Mouse (Mus musculus) midbrain, embryonic 11.5 days (tissue): ENCODE measurements around the gene Higd1c. TPM values are rescaled to one million over a fixed set of nuclear protein-coding genes. Genes with fewer than 3 reads are reported as not detected.
"Not testable (repeated sequence)": the region's sequence is repeated elsewhere in the genome, so short reads cannot be mapped to it uniquely, and the experiment has no call there.

Source experiments
- ATAC-seq: fragments of 200-750 bp; cut with Nextera tagmentation; 2 replicates; pipeline ENCODE4 v1.8.0; 2017; ENCODE audit warnings: moderate TSS enrichment, moderate library complexity; ENCODE audit not compliant: low FRiP score
- DNase-seq: peaks from one replicate; pipeline ENCODE4 v3.0.0; 2015; ENCODE audit warnings: low spot score; ENCODE audit errors: missing footprints
- H3K27ac ChIP-seq: fragments of 300-500 bp; sonication (generic); 2 replicates; pipeline ENCODE4 v1.5.1; 2014; ENCODE audit warnings: low read depth, low read length
- H3K27me3 ChIP-seq: fragments of 300-500 bp; sonication (generic); 2 replicates; pipeline ENCODE4 v1.6.1; 2014; ENCODE audit warnings: mild to moderate bottlenecking, low read length, moderate library complexity, mixed read lengths; ENCODE audit not compliant: control insufficient read depth, insufficient read depth
- H3K36me3 ChIP-seq: fragments of 300-500 bp; sonication (generic); 2 replicates; pipeline ENCODE4 v1.6.1; 2014; ENCODE audit warnings: mild to moderate bottlenecking, low read length, moderate library complexity, mixed read lengths; ENCODE audit not compliant: control insufficient read depth, insufficient read depth
- H3K4me1 ChIP-seq: fragments of 300-500 bp; sonication (generic); 2 replicates; pipeline ENCODE4 v1.6.1; 2014; ENCODE audit warnings: low read length; ENCODE audit not compliant: control insufficient read depth, insufficient read depth
- H3K4me2 ChIP-seq: fragments of 300-500 bp; sonication (generic); 2 replicates; pipeline ENCODE4 v1.6.1; 2014; ENCODE audit warnings: mild to moderate bottlenecking, moderate library complexity
- H3K4me3 ChIP-seq: fragments of 300-500 bp; sonication (generic); 2 replicates; pipeline ENCODE4 v1.5.1; 2014; ENCODE audit warnings: low read depth, low read length
- H3K9ac ChIP-seq: fragments of 300-500 bp; sonication (generic); 2 replicates; pipeline ENCODE4 v1.6.1; 2014; ENCODE audit warnings: low read length
- H3K9me3 ChIP-seq: fragments of 300-500 bp; sonication (generic); 2 replicates; pipeline ENCODE4 v1.6.1; 2016; ENCODE audit warnings: low read length; ENCODE audit not compliant: control insufficient read depth
- WGBS: fragments of 180-500 bp; shearing (Covaris S2); extraction: QIAGEN DNeasy Blood & Tissue Kit; methylation state at CpG from one replicate; pipeline ENCODE4 v1.1.7; 2014; 5-methylcytosine and 5-hydroxymethylcytosine counted together
- polyA plus RNA-seq: library from polyadenylated mRNA; unstranded; fragments of >200 nt; fragmentation: Nextera tagmentation; extraction: Ambion mirVana; gene quantifications from 2 replicates; pipeline ENCODE4 v1.2.1, GENCODE M21; 2014

Gene Higd1c
- polyA plus RNA-seq, 1 experiment from 2014 or later: not detected

DNA sequence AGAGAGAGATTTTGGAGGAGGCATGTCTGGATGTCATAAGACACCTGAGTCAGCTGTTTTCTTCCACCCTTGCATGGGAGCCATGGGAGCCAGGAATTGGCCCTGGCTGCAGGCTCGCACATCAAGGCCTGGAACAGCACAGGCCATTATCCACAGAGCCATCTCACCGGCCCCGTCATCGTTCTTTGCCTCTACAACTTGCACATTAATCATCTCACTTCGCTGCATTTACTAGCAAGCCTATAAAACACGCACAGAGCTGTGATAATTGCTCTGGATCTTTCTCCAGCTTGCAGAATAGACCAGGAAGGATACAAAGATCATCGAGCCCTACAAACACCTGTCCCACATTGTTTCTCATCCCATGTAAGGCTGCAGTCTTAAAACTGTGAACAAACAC, 33.6 kb upstream of the Higd1c start:
- no peaks in the 10 kb centered on the region for H3K4me1 ChIP-seq
- H3K4me3 ChIP-seq: no peak overlapping the region
- H3K9me3 ChIP-seq: no peaks in the 10 kb centered on the region
- no peaks in the 10 kb centered on the region for H3K36me3 ChIP-seq
- no peak overlapping the region for H3K4me2 ChIP-seq
- ATAC-seq (no peak), DNase-seq (no peak)
- H3K27ac ChIP-seq: no peak overlapping the region
- no peaks in the 10 kb centered on the region for H3K27me3 ChIP-seq
- H3K9ac ChIP-seq: no peak overlapping the region
- WGBS: 90% methylated on average over 7 of the region's 7 CpGs

DNA sequence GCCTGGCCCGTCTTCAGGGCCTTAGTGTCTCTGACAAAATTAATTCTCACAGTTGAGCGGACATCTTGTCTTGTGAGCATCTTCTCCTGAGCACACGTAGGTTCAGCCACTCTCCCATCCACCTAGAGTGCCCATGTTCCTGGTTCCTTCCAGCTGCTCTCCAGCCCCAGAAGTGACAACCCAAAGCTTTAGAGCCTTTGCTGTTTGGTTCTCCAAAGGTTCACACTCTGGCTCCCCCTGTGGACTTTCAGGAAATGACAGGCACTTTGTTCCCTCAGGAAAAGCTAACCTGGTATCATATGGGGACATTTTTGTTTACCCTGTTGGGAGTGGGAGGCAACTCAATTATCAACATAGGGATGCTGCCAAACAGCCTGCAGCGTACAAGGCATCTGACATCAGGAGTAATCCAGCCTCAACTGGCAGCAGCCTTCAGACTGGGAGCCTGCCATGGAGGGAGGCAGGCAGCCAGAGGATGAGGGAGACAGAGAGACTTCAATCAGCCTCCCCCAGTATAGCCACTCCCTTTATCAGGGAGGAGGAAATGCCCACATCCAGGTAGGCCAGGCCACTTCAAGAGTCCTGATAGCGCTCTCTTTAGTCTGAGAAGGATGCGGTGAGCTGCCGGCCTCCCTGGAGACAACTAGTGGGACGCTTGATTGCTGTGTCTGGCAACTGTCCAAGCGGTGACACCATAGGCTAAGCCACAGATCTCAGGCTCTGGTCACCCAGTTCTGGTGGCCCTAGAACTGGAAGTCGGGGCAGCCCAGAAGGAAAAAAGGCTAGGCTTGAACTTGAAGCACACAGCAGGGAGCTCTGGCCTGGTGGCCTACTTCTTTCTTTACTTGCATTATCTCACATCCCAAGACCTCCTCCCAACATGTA, 32.0 kb upstream of the Higd1c start:
- H3K27ac ChIP-seq, H3K4me1 ChIP-seq, H3K9ac ChIP-seq, ATAC-seq, H3K36me3 ChIP-seq, H3K27me3 ChIP-seq, DNase-seq, H3K4me2 ChIP-seq, H3K9me3 ChIP-seq, H3K4me3 ChIP-seq: not testable (repeated sequence)
- 37% methylated on average over 2 of the region's 10 CpGs for WGBS

DNA sequence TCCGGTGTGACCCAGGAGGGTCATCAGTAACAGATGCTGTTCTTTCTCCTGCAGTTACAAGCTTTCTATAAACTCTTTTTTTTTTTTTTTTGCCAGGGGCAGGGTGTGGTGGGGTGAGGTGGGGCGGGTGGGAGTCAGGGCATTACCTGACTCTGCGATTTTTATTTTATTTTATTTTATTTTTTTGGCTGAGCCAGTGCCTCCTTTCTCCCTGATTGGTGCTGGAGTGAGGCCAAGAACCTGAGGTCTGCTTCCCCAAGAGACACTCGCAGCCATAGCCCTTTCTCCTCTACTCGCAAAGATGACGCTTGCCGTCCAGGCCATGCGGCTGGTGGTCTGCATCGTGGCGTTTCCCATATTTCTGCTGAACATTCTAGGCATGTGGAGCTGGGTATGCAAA, 29.7 kb upstream of the Higd1c start, which contains the start of gene Mettl7a3:
Gene Mettl7a3 (plus strand): TSS at position 301 of the 400 bp plus-strand sequence.
- H3K9ac ChIP-seq: no peak within 1 kb of the TSS
- 91% methylated on average over 10 of the region's 10 CpGs for WGBS
- no peak within 1 kb of the TSS for H3K4me3 ChIP-seq
- no peaks in the 10 kb centered on the region for H3K4me1 ChIP-seq
- H3K36me3 ChIP-seq: no peaks in the 10 kb centered on the region
- no peak within 1 kb of the TSS for H3K27ac ChIP-seq
- H3K4me2 ChIP-seq: no peak within 1 kb of the TSS
- DNase-seq: no peak
- H3K27me3 ChIP-seq: no peaks in the 10 kb centered on the region
- no peak for ATAC-seq
- no peaks in the 10 kb centered on the region for H3K9me3 ChIP-seq

DNA sequence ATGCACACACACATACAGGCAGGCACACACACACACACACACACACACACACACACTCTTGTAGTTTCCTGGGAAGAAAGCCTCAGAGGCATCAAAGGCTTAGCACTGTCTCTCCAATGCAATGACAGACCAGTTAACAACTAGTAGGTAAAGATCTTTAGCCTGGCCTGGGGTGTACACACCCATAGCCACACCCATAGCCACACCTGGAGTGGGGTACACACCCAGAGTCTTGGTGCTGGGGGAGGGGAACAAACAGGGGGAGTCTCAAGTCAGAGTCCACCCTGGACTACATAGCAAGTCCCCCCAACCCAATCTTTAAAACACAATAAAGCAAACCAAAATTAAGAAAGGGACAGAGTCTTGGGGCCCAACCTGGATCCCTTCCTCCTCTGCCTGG, 27.0 kb upstream of the Higd1c start:
- ATAC-seq, DNase-seq, H3K36me3 ChIP-seq, H3K4me3 ChIP-seq, H3K4me2 ChIP-seq, H3K9ac ChIP-seq, H3K27me3 ChIP-seq, H3K4me1 ChIP-seq, H3K9me3 ChIP-seq, H3K27ac ChIP-seq: not testable (repeated sequence)

DNA sequence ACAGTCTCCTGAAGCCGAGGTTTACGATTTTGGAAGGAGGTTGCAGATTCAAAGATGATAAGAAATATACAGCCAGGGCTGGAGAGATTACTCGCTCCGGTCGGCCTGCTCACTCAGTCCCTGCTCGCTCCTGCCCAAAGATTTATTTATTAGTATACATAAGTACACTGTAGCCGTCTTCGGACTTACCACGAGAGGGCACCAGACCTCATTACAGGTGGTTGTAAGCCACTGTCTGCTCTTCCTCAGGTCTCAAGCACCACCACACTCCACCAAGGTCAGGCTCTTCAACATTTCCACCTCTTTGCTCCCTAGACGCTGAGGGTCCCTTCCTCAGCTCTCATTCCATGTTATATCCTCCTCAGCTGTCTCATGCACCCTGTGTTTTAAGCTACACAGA, 26.5 kb upstream of the Higd1c start:
- H3K36me3 ChIP-seq, H3K27me3 ChIP-seq, H3K9me3 ChIP-seq, H3K9ac ChIP-seq, H3K4me2 ChIP-seq, DNase-seq, H3K4me1 ChIP-seq, ATAC-seq, H3K4me3 ChIP-seq, H3K27ac ChIP-seq: not testable (repeated sequence)
- WGBS: 36% methylated on average over 10 of the region's 10 CpGs

DNA sequence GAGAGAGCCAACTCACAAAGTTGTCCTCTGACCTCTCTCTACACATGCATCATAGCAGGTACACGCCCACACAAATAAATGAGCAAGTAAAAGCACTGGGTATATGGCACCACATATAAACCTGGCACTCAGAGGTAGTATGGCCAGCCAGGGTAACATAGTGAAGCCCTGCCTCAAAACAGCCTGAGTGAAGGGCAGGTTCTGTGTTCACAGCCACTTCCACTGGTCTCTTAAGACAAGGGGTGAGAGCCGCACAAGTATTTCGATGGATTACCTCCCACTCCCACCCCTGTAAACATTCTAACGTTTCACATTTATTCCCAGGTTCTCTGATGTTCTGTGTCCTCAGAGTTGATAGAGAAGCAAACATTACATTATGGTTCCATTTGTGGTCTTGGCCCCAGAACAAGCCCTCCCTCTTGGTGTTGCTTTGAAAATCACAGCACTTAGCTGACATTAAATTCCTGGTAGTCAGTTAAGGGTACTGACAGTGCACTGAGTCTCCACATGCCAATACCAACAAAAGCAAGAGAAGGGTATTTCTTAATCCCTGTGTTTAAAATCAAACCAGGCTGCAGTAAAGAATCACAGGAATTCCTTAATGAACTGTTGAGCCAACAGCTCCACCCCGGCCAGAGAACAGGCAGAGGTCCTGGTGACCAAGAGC, 22.9 kb upstream of the Higd1c start:
- H3K4me2 ChIP-seq, H3K4me3 ChIP-seq, H3K9ac ChIP-seq, H3K36me3 ChIP-seq, ATAC-seq, H3K27ac ChIP-seq, H3K4me1 ChIP-seq, DNase-seq, H3K9me3 ChIP-seq, H3K27me3 ChIP-seq: not testable (repeated sequence)
- WGBS: 79% methylated on average over 4 of the region's 5 CpGs

DNA sequence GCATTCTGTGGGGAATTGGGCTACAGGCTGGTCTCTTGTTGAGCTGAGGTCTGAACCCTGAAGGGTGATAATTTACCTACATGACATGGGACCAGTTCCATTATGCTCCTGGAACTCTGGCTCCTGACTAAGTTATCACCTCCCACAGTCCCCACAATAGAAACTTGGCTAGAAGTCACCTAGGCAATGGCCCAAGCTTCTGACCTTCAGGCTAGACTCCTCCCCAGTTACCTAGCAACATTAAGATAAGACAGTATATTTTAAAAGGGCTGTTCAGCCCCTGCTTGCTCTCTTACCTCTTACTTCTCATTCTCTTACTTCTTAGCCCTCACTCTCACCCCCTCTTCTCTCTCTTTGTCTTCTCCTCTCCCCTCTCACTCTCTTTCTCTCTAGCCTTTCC, 18.9 kb upstream of the Higd1c start:
- H3K4me1 ChIP-seq: no peaks in the 10 kb centered on the region
- no peak overlapping the region for H3K27ac ChIP-seq
- no peaks in the 10 kb centered on the region for H3K27me3 ChIP-seq
- H3K9ac ChIP-seq: no peak overlapping the region
- H3K9me3 ChIP-seq: no peaks in the 10 kb centered on the region
- ATAC-seq: no peak
- no peak overlapping the region for H3K4me3 ChIP-seq
- H3K36me3 ChIP-seq: no peaks in the 10 kb centered on the region
- DNase-seq: no peak
- H3K4me2 ChIP-seq: no peak overlapping the region

DNA sequence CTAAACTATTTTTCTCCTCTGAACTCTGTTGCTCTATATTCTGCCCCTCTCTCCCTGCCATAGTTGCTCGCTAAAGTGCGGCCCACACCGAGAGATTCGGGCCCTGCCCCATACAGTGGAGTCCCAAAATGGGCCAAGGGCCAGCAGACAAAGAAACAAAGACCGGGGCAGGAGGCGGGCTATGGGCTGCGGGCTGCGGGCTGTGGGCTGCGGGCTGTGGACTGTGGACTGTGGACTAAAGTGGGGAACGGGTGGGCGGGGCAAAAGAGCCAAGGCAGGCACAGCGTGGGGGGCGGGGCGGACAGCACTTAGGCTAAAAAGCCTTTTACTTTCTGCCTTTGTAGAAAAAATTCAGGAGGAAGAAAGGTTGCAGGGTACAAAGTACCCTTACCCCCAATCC, 17.6 kb upstream of the Higd1c start:
- no peak for DNase-seq
- no peaks in the 10 kb centered on the region for H3K9me3 ChIP-seq

DNA sequence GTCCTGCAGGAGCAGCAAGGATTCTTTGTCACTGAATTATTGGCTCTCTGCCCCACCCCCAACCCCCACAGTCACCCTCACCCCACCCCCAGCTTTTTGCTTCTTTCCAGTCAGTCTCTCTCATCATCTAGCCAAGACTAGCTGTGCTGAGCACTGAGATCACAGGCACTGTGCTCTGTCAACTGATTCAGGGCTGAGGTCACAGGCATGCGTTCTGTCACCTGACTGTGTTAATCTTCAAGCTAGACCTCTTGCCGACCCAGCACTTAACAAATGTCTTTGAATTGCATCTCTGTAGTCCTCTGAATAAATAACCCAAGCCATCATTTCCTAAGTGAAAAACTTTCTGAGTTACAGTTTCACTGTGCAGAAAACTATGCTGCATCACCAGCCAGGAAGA, 14.8 kb upstream of the Higd1c start:
- Histone ChIP-seq H3K27me3 (no peaks in the 10 kb centered on the region), H3K4me1 (no peaks in the 10 kb centered on the region), H3K36me3 (no peaks in the 10 kb centered on the region), H3K27ac (no peak overlapping the region), H3K9me3 (no peaks in the 10 kb centered on the region), H3K9ac (no peak overlapping the region), H3K4me2 (no peak overlapping the region), H3K4me3 (no peak overlapping the region)
- DNase-seq (no peak), ATAC-seq (no peak)
- WGBS: 69% methylated on average over 2 of the region's 2 CpGs

More for the DNA sequence above, 17.6 kb upstream of the Higd1c start:
- no peaks in the 10 kb centered on the region for H3K36me3 ChIP-seq
- no peak overlapping the region for H3K9ac ChIP-seq
- H3K4me3 ChIP-seq: no peak overlapping the region
- H3K27me3 ChIP-seq: no peaks in the 10 kb centered on the region
- no peak overlapping the region for H3K27ac ChIP-seq
- H3K4me2 ChIP-seq: no peak overlapping the region
- ATAC-seq: no peak
- H3K4me1 ChIP-seq: no peaks in the 10 kb centered on the region
- 64% methylated on average over 14 of the region's 14 CpGs for WGBS
